Mouse (Mus musculus) kidney, postnatal 14 days (tissue): Measurements from ENCODE around the gene Rasa3.

Experiments used
- DNase-seq: peaks from one replicate; pipeline ENCODE4 v3.0.0; 2022; ENCODE audit warnings: mixed read lengths

Gene Rasa3

GRCm38 (mm10) chr8:13684131-13684530 is 6.7 kb upstream of the Rasa3 start:
- no peak for DNase-seq

DNA sequence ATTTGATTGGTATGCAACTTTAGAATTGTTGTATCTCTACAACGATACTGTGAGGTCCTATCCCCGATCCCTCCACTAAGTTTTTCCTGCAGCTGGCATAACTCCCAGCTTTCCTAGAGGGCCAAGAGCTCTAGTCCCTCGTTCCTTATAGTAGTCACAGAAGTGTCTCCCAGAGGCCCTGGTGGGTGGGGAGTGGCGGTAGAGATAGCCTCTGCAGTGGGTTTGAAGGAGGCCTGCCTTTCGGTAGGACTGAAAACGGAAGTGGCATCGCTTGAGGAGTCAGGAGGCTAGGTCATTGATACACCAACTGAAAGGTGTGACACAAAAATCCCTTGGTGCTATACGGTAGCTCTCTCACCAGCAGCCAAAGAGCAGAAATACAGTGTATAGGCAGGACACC is 779 bp upstream of the Rasa3 start:
- no peak for DNase-seq

GRCm38 (mm10) chr8:13676701-13677412 is 546 bp downstream of the Rasa3 start:
- DNase-seq: peak; percentile 67

DNA sequence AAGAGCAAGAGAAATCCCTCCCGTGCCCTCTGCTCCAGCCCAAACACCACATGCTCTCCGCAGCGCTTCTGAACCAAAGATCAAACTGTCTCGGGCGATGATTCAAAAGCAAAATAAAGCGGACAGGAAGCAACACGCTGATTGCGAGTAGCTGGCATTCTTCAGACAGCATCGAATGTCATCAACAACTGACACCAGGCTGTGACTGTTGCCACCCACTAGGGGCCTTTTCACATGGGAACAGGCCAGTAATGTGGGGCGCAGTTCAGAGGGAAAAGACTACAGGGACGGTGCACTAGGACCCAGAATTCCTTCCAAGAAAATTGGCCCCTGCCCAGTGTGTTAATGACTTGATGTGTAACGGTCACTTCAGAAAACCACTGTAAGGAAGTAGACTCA is 1.1 kb downstream of the Rasa3 start:
- DNase-seq: peak; percentile 76

GRCm38 (mm10) chr8:13675524-13675923 is 1.9 kb downstream of the Rasa3 start:
- DNase-seq: no peak

- DNase-seq: no peak
Observed at GRCm38 (mm10) chr8:13675121-13675520, 2.3 kb downstream of the Rasa3 start.

DNA sequence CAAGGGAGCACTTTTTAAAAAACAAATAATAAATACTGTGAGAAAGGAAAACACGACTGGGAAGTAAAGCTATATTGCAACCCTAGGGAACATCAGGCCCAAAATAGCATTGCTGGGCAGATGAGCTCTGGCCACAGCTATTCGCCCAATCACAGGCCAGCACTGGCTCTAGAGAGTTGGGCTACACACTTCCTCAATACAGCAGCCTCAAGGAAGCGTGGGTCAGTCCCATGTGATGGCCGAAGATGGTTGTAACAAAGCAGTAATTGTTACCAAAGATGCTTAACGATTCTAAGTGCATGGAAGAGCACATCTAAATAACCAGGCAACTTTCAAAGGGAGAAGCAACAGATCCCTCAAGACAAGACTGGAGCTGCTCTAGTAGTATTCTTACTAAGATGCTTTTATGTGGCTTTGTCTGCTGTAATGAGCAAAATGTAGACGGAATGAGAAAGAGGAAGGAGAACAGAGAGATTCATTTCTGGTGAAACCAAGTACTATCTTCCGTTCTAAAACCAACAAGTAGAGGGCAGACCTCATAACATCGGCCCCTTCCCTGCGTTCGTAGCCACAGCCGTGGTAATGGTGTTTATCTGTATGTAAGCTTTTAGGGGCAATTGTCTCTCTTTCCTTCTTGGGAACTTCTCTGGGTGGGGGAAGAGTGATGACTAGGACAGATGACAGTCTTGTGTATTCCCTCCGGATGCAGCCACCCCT is 3.0 kb downstream of the Rasa3 start:
- DNase-seq: peak; percentile 44

- no peak for DNase-seq
Observed at GRCm38 (mm10) chr8:13673215-13673614, 4.2 kb downstream of the Rasa3 start.

DNA sequence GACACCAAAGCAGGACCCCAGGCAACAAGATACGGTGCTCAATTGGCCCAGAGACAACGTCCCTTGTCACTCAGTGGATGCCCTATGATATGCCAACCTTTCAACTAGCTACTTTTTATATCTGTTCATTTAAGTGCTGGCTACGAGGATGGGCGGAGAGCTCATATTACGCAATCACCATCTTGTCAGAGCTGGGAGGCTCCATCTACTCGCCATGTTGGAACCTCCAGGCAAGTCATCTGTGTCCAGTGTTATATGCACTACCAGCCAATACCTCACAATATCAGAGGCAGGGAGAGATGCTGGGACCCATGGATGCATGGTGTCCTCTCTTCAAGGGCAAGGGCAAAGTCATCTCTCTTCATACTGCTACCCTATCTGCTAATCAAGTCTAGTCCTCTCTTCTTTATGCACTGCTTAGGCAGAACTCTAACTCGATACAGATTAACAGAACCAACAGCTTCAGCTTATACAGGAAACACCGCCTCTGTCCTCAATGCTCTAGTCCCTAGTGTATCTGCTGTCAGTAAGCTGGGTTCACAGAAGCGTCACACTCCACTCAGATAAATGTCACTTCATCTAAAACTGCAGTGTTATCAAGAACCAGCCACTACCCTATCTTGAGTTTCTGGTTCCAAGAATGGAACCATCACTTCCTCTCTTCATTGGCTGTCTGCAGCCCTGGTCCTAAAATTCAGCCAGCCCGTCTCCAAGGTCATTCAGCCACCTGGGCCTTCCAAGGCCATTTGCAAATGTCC is 6.0 kb downstream of the Rasa3 start:
- DNase-seq: no peak

DNA sequence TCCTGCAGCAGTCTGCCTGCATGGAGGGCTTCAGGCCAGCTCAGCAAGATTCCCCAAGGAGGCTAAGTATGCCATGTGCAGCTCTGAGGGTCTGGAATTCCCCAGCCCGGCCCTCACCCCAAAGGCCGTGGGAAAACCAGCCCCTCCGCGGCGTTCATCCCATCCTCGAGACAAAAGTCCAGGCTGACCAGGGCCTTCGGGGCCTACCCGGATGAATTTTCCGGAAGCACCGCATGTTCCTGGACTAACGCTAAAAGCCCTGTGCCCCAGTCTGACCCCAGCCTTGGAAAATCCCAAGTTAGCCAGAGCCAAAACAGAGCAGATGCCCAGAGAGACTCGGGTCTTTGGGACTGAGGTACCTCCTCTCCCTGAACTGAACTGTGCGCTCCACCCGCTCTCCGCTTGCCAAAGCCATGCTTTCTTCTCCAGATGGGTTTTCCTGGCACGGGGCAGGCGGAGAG is 7.4 kb downstream of the Rasa3 start:
- DNase-seq: peak; percentile 61

DNA sequence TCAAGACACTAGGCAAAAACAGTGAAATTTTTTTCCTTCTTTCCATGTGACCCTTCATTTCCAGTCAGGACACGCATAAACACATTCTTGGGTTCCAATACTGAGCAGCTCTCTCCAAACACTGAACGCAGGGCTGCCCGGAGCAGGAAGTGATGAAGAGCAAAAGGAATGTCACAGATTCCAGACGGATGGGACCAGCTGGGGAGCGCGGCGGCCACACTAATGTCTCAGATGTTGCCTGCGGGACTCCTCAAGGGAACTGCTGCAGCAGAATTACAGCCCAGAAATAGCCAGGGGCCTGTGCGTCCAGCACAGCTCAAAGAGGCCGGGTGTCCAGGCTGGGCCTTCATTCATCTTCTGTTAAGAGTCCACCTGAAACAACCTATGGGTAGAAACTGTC is 9.0 kb downstream of the Rasa3 start:
- DNase-seq: peak; percentile 83

GRCm38 (mm10) chr8:13667917-13668316 is 9.5 kb downstream of the Rasa3 start:
- DNase-seq: no peak

DNA sequence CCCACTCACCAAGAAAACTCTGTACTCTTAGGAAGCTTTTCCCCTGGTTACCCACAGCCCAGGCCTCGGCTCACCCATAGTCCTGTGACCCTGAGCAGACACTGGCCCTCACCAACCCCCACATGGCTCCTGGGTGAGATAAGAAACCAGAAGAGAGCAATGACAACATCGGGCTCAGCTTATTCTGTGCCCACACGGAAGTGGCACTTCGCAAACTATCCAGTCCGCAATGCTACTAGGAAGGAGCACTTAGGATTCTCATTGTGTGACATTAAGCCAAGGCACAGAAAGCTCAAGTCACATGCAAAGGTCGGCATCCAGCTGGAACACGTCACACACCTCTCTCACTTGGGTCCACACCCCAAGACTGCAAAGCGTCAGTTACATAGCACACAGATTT is 11.5 kb downstream of the Rasa3 start:
- DNase-seq: no peak

DNA sequence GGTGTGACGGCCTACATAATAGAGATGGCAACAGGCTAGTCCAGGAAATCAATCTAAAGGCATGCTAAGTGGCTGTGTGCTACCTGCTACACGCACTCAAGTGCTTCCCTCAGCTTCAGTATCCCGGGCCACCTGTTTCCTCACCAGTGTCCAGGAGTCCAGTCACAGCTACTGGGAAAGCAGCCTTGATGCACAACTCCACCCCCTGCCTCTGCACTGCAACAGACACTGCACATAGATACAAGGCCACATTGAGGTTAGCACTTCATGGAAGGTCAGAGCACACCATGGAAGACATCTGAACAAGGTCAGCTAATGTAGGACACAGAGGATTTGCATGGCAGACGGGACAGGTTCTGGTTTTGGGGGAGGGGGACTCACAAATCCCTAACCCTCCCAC is 11.9 kb downstream of the Rasa3 start:
- no peak for DNase-seq

DNA sequence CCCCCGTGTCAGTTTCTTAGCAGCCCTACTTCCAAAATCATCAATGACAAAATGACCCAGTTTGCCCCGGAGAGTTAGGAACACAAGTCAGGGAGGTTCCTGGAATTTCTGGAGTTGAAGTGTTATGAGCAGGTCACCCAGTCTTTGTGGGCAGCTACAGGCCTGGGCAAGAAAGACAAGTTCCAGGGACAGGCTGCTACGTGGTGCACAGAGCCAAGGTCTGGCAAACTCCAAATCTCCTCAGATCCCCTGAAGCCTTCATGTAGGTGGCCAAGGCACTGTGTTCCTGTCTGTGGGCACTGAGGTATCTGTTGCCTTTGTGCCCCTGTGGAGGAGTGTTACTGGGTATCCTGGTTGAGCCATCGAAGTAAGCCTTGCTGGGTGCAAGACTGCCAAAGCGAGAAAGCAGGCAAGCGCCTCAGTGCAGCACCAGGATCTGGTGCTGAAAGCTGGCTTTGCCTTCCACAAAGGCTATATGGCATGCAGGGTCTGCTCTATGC is 12.6 kb downstream of the Rasa3 start:
- DNase-seq: no peak

GRCm38 (mm10) chr8:13660323-13660722 is 17.1 kb downstream of the Rasa3 start:
- DNase-seq: no peak

GRCm38 (mm10) chr8:13657479-13657878 is 19.9 kb downstream of the Rasa3 start:
- no peak for DNase-seq

DNA sequence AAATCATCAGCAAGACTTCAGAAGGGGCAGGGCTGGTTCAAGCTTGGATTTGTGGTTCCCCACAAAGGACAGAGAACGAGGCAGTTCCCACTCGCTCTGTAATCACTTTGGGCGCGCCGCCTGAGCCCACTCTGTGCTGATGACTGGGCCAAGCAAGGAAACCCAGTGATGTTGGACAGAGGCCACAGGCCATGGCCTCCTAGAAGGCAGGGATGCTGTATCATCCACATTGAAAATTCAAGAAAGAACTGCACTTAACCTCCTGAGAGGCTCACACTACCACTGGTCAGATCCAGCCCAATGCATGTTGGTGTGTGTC is 22.4 kb downstream of the Rasa3 start:
- DNase-seq: no peak

DNA sequence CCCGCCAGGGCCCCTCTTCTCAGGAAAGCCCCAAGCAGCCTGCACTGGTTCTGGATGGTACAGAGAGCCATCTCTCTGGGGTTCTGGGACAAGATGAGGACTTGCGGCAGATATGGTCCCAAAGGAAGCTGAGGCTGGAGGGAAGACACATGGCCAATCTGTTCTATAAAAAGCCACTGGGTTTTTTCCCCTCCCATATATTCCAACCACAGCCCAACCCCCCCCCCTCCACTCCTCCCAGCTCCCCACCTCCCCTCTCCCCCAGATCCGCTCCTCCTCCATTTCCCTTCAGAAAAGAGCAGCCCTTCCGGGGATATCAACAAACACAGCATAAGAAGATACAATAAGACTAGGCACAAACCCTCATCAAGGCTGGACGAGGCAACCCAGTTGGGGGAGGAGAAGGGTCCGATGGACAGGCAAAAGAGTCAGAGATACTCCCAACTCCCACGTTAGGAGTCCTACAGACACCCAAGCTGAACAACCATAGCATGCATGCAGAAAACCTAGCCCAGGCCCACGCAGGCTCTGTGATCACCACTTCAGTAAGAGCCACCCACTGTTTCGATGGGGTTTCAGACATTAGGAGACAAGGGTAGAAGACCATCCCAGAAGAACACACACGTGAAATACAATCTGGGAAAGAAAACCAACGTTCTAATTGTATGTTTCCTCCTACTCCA is 22.9 kb downstream of the Rasa3 start:
- DNase-seq: no peak

- DNase-seq: no peak
Observed at GRCm38 (mm10) chr8:13650541-13651191, 26.7 kb downstream of the Rasa3 start.

DNA sequence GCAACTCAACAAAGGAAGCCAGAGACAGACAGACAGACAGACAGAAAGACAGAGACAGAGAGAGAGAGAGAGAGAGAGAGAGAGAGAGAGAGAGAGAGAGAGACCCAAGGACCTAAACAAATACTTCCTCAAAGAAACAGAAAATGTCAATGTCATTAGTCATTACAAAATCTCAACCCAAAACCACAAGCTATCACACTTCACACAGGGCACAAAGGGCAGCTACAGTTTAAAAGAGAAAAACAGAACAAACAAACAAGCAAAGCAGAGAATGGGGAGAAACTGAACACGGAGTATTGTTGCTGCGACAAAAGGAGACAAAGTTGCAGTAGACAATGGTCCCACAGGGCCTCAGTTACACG is 28.3 kb downstream of the Rasa3 start:
- DNase-seq: no peak

DNA sequence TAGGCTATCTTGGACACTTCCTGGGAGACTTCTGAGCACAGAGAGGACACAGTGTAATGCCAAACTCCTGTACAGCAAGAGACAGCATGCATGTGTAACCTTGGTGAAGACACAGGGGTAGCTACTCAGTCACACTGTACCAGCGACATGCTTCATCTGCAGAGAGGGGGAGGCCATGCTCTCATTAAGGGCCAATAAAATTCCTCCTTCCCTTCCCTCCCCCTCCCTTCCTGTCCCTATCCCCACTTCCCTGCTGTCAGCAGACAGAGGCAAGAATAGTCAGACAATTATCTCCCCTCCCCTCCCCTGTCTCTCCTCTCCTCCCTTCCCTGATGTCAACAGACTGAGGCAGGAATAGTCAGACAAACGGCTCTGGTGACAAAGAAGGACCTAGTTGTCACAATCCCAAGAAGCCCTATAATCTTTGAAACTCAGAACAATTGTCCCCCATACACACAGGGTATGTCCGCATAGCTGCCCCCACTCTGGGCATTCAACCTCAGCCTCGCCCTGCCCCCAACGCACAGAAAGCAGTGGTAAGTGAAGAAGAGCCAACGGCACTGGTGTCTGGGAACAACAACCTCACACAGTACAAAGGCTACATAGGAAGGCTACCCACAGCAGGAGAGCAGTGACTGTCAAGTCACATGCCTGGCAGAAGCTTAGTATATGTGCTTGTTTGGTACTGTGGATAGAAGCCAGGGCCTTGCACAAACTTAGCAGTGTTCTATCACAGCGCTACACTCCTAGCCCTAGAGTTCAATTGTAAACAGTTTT is 28.8 kb downstream of the Rasa3 start:
- DNase-seq: peak; percentile 49
